In genomic region chr8:91493373-91493772, GRCm38 (mm10) we compare ENCODE assay signal across 23 mouse cellular contexts.
"Had no signal": no experiment of that assay in that cellular context is flagged by ENCODE, and none has a peak within 500 bp of the region (broad histone marks: within the 10 kb centered on the region; RNA-seq: fewer than 3 reads in every experiment).

No protein-coding gene starts in this region.

- H3K27ac ChIP-seq: hindbrain, postnatal 0 days; kidney, postnatal 0 days; left cerebral cortex, adult 2 months; limb, embryonic 12.5 days; liver, embryonic 12.5 days; liver, embryonic 15.5 days; midbrain, embryonic 10.5 days; midbrain, embryonic 13.5 days; neural tube, embryonic 13.5 days; stomach, embryonic 15.5 days had no signal

- H3K27me3 ChIP-seq: liver, embryonic 12.5 days; liver, embryonic 15.5 days; megakaryocyte, embryonic 14.5 days; stomach, embryonic 15.5 days had no signal

- H3K4me3 ChIP-seq: left cerebral cortex, adult 2 months; limb, embryonic 12.5 days; liver, embryonic 12.5 days; liver, embryonic 15.5 days; megakaryocyte, embryonic 14.5 days; midbrain, embryonic 10.5 days; midbrain, embryonic 13.5 days; myocyte; neural tube, embryonic 13.5 days; stomach, embryonic 15.5 days had no signal

- ATAC-seq: hindbrain, postnatal 0 days; inflammation-experienced regulatory T-cells, adult 6 months; intestine, postnatal 0 days; liver, embryonic 12.5 days; midbrain, embryonic 13.5 days; midbrain, embryonic 16.5 days had no signal

- H3K9me3 ChIP-seq: limb, embryonic 12.5 days; liver, embryonic 12.5 days; liver, embryonic 15.5 days; megakaryocyte, embryonic 14.5 days; midbrain, embryonic 10.5 days; midbrain, embryonic 13.5 days; neural tube, embryonic 13.5 days; stomach, embryonic 15.5 days had no signal

- DNase-seq: kidney, adult 2 months; kidney, postnatal 25 days; layer of hippocampus, postnatal 36 days; liver; retina, postnatal 1 day; right cerebral cortex, postnatal 25 days; spleen, adult 18-20 months; thymus, postnatal 25 days had no signal

- H3K9ac ChIP-seq: limb, embryonic 12.5 days; liver, embryonic 12.5 days; liver, embryonic 15.5 days; midbrain, embryonic 13.5 days; neural tube, embryonic 13.5 days; stomach, embryonic 15.5 days had no signal

- H3K4me1 ChIP-seq: liver, embryonic 15.5 days; megakaryocyte, embryonic 14.5 days had no signal

- H3K4me2 ChIP-seq: limb, embryonic 12.5 days; liver, embryonic 12.5 days; liver, embryonic 15.5 days; midbrain, embryonic 13.5 days; neural tube, embryonic 13.5 days; stomach, embryonic 15.5 days had no signal

- H3K36me3 ChIP-seq: limb, embryonic 12.5 days; liver, embryonic 12.5 days; liver, embryonic 15.5 days; midbrain, embryonic 10.5 days; midbrain, embryonic 13.5 days; neural tube, embryonic 13.5 days; stomach, embryonic 15.5 days had no signal
